Mouse (Mus musculus) thymus, postnatal 14 days (tissue): ENCODE measurements at regions not wholly inside any gene's neighbourhood (a gene's known extent, or its start where the extent isn't known, plus 50 kb on each side); places are given as distances from the start of the nearest gene placed in this dataset.
A peak's percentile ranks its signal among the peaks of the same experiment; 100 is the strongest.

Experiments
- DNase-seq: peaks from one replicate; pipeline ENCODE4 v3.0.0; 2021

DNA sequence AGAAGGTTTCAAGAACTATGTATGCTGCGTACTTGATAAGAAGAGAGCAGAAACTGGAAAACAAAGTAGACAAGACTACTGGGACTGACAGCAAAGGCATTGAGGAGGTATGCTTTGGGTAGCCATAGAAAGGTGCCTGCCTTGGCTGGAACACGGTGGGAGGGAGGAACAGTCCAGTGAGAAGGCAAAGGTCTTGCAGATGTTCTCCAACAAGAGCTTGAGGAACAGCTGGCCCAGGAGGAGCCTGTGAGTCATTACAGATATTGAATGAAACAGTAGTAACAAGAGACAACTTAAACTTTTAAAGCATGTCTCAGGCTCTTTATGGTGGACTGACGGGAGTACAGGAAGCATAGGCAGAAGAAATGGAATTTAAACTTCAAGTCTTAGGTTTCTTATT, 424.9 kb upstream of the Sphkap start:
- no peak for DNase-seq

GRCm38 (mm10) chr1:83831900-83832535, 424.0 kb upstream of the Sphkap start:
- no peak for DNase-seq

GRCm38 (mm10) chr1:83830025-83830645, 422.1 kb upstream of the Sphkap start:
- no peak for DNase-seq

DNA sequence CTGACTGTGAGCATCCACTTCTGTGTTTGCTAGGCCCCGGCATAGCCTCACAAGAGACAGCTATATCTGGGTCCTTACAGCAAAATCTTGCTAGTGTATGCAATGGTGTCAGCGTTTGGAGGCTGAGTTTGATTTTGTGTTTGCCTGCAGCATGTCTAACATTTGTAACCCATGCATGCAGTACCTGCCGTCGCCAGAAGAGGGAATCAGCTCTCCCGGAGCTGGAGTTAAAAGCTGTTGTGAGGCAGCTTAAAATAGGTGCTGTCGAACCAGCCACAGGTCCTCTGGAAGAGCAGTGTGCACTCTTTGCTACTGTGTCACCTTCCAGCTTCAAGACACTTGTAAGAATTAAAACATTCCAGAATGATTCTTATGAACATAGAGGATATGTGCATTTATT, 403.2 kb upstream of the Sphkap start:
- DNase-seq, result peak; percentile 2

- DNase-seq, result no peak
Observed at GRCm38 (mm10) chr1:83808432-83808831, 400.4 kb upstream of the Sphkap start.

DNA sequence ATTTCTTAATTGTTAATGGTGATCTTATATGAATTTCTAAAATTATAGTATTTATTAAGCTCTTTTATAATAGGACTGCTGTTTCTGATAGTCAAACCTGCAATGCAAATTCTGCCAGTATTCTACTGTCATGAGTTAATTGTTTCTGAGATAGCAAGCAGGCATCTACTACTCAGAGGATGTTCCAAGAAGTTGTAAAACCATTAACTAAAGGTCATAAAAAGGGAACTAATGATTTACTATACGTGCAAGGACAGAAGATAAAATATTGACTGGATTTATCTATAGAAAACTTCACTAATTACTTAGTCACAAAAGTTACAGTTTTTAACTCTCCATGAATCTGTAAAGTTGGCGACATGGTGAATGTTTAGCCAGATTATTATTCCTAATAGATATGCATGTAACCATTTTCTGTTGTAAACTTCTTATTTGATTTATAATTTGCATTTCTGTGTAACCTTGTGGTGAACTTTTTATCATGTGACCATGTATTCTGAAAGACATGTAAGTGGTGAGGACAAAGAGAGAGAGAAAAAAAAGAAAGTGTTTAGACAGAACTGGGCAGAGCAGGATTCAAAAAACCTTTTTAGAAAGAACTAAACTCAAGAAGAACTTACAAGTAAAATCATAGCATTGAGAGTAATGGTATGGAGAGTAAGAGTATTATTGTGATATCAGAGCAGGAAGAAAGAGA, 395.5 kb upstream of the Sphkap start:
- no peak for DNase-seq

GRCm38 (mm10) chr1:83801759-83802158, 393.8 kb upstream of the Sphkap start:
- no peak for DNase-seq

- no peak for DNase-seq
Observed at GRCm38 (mm10) chr1:83796961-83797891, 389.2 kb upstream of the Sphkap start.

GRCm38 (mm10) chr1:83777151-83777550, 369.2 kb upstream of the Sphkap start:
- DNase-seq, result no peak

- no peak for DNase-seq
Observed at GRCm38 (mm10) chr1:83771160-83771559, 363.2 kb upstream of the Sphkap start.

GRCm38 (mm10) chr1:83761499-83761898, 353.5 kb upstream of the Sphkap start:
- no peak for DNase-seq

GRCm38 (mm10) chr1:83756866-83757265, 348.9 kb upstream of the Sphkap start:
- no peak for DNase-seq

GRCm38 (mm10) chr1:83755336-83755735, 347.3 kb upstream of the Sphkap start:
- DNase-seq, result no peak

GRCm38 (mm10) chr1:83752976-83753375, 345.0 kb upstream of the Sphkap start:
- DNase-seq, result no peak

GRCm38 (mm10) chr1:83748974-83749373, 341.0 kb upstream of the Sphkap start:
- DNase-seq, result no peak

DNA sequence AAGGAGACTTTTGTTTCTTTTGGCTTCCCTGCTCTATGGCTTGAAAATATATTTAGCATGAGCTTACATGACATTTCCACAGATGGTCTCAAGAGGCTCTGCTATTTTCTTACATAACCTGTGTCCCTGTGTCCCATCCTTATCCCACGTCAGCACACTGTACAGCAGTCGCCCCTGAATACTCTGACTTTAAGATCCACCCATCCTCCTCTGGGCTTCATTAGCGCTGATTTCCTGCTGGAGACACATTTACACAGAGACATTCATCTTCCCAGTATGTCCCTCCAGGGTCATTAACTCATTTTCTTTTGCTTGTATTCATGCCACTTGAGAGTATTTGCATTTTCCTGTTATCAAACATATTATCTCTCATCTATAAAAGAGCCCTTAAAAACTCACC, 340.1 kb upstream of the Sphkap start:
- no peak for DNase-seq

GRCm38 (mm10) chr1:83747412-83747811, 339.4 kb upstream of the Sphkap start:
- DNase-seq, result no peak

DNA sequence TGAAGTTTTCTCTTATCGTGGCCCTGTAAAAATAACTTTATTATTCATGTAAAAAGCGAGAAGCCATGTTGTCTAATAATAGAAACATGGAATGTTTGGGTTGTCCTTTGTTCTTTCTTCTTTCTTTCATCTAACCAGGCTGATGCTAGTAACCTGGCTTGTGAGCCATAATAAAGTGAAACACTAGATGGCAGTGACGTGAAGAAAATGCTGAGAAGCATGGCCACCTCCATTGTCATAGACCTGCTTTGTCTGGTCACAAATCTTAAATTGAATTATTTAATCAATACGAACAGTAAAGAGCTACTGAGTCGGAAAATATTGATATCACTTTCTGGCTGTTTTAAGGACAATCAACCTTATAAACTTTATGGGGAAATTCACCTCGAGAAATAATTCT, 338.0 kb upstream of the Sphkap start:
- DNase-seq, result no peak

DNA sequence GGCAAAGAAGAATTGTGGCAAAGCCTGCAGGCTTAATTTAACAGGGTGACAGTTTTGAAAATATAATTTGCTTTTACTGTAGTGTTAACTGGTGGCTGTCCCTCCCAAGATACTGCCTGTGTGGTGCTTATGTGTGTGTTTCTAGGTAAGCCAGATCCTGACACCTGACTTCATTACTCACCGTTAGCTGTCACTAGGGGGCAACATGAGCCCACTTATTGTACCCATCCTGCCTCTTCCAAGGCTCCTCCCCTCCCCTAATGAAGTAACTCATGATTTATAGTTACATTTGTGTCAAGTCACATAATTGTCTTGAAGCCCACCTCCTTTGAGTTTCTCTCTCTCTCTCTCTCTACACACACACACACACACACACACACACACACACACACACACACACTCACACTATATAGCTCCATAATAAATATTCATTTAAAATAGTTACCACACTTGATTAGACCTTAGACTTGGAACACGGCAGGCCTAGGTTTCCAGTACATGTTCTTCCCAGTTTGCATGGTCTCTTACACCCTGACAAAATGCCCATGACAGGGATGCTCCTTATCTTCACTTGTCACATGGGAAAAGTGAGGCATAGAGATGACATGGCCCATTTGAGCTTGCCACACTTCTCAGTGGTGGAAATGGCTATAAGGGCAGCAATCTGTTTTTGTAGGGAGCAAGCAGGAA, 328.6 kb upstream of the Sphkap start:
- no peak for DNase-seq

DNA sequence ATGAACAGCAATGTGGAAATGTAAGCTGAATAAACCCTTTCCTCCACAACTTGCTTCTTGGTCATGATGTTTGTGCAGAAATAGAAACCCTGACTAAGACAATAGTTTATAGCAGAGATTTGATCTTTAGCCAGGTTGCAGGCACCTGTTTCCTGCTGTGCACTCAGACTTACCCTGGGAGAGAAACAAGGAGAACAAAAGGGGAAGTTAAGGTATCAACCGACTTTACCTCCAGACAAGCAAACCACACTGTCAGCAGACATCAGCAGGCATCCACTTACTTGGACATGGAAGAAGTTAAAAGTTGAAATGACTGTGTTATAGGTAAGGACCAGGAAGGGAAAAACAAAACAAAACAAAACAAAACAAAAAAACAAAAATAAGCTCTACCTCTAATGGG, 323.7 kb upstream of the Sphkap start:
- no peak for DNase-seq

GRCm38 (mm10) chr1:83728810-83729209, 320.8 kb upstream of the Sphkap start:
- no peak for DNase-seq

DNA sequence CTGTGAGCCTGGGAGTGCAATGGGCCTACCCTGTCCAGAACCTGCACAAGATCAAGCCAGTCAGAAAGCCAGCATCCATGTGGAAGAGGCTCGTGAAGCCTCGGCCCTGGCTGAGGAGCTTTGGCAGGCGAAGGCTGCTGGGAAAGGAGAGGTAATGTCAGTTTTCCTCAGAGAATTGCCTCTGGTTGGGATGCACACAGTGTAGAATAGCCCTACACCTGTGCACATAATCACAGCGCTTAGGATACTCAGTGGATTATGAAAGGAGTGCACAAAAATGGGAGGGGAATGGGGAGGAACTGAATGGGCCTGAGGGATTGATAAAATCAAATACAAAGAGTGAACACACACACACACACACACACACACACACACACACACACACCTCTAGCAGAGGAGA, 319.9 kb upstream of the Sphkap start:
- DNase-seq, result no peak

- peak; percentile 3 for DNase-seq
Observed at GRCm38 (mm10) chr1:83727215-83727614, 319.2 kb upstream of the Sphkap start.
